Mouse (Mus musculus) brown adipose tissue, adult 24 weeks (tissue): Measurements from ENCODE around the gene Egfr. TPM values are rescaled to one million over a fixed set of nuclear protein-coding genes. Genes with fewer than 3 reads are reported as not detected.

ENCODE experiments used
- H3K27ac ChIP-seq: fragments of 200-500 bp; replicated peaks from 2 replicates; pipeline ENCODE4 v1.5.1; 2012; ENCODE audit warnings: low read depth, mild to moderate bottlenecking, low read length
- H3K4me1 ChIP-seq: fragments of 200-500 bp; 2 replicates; pipeline ENCODE4 v1.6.1; 2012; ENCODE audit warnings: low read length, mixed read lengths; ENCODE audit not compliant: control insufficient read depth, insufficient read depth, insufficient read length
- H3K4me3 ChIP-seq: fragments of 200-500 bp; 2 replicates; pipeline ENCODE4 v1.5.1; 2012; ENCODE audit warnings: low read depth, mild to moderate bottlenecking, low read length, moderate library complexity; ENCODE audit not compliant: insufficient read depth
- polyA plus RNA-seq: library from polyadenylated mRNA; stranded (reverse); fragments of >200 nt; gene quantifications from 2 replicates; pipeline ENCODE4 v1.2.4, GENCODE M21; 2012; ENCODE audit not compliant: missing spikeins, insufficient read depth, insufficient read length

Gene Egfr
- polyA plus RNA-seq, 1 experiment = 5.9 TPM

DNA sequence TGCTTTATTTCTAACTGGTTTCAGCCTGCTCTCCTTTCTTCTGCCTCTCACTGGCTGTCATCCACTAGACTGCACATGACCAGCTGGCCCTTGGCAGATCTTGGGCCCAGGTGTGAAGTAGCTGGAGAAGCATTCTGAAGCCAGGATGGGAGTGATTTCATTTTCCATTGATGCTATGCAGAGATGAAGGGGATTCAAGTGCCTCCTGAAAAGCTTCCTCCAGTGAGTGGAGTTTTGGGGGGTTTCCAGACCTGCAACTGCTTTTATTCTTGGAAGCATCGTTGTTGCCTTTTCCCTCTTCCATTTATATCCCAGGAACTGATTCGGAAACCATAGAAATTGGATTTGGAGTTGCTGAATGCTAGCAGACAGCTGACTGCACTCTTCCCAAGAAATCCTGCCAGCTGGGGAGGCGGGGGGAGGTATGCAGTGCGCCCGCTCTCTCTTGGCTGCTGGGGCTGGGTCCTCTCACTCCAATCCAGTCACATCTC is 80.0 kb downstream of the Egfr start:
- no peak overlapping the region for H3K27ac ChIP-seq
- no peaks in the 10 kb centered on the region for H3K4me1 ChIP-seq
- no peak overlapping the region for H3K4me3 ChIP-seq

DNA sequence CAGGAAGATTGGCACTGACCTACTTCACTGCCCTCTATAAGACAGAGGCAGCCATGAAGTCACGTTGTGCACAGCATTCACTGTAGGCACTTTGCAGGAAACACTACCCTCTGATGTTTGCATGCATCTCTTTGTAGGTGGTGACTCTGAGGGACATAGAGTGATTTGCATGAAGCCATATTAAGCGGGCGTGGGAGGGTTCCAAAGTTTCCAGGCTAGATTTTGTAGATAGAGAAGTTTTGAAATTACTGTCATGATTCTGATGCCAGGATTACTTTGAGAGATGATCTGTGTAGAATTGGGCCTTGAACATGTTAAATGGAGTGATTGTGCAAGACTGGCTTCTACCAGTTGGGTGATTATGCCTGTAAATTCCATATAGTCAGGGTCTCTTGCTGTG is 86.8 kb downstream of the Egfr start:
- no peak overlapping the region for H3K4me3 ChIP-seq
- no peaks in the 10 kb centered on the region for H3K4me1 ChIP-seq
- no peak overlapping the region for H3K27ac ChIP-seq

DNA sequence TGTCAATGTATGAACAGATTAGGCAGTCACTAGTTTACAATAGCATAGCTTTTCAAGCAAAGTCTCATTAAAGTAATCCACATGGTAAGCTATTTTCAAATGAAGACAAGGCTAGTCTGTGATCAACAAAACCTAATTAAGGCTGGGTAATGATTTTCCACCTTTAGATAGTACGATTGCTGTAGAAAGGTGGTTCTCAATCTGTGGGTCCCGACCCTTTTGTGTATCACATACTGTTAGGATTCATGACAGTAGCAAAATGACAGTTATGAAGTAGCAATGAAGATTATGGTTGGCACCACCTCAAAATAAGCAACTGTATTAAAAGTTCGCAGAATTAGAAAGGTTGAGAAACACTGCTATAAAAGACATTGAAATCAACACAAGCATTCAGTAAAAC is 90.9 kb downstream of the Egfr start:
- Histone ChIP-seq H3K4me3 (no peak overlapping the region), H3K27ac (no peak overlapping the region), H3K4me1 (no peaks in the 10 kb centered on the region)

DNA sequence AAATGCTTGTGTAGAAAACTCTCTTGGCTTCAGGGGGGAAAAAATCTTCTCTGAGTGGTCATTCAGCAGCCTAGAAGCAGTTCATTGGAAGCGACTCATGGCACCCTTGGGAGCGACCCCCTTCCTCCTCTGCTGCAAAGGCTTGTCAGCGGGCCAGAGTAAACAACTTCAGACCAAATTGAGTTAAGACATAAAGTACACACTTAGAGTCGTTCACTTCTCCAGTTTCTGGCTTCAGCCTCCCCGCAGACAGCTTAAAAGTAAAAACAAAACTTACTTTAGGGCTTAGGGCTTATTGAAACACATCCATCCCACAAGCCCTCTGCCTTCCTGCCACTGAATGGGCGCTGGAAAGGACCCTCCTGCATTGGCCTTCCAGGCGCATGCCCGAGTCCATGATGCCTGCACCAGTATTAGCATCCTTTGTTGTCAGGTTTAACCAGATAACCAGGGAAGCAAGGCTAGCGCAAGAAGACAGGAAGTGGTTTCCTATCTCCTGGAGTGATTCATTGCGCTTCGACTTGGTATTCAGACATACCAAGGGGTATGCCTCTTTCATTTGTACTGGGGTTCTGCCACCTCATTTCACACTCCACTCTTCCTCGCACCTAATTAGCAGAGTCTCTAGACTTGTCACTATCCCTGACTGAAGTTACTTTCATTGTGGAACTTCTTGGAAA is 92.0 kb downstream of the Egfr start:
- Histone ChIP-seq H3K4me3 (no peak overlapping the region), H3K27ac (no peak overlapping the region; the same call in none of the 2 replicates), H3K4me1 (no peaks in the 10 kb centered on the region)

DNA sequence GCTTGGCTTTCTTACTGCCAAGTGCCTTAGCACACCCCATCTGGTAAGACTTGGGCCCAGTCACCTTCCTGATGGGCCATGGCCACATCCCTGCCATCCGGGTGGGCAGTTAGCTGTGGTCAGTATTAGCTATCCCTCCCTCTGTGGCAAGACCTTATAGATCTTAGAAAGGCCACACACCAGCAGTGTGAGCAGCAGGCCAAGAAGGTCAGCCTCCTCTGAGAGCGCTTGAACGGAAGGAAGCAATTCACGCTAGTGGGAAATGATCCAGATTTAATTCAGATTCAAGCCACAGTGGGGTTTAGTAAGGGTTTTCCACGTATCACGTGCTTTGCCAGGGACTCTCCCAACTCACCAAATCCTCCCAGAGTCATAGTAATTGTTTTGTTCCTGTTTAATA is 96.9 kb downstream of the Egfr start:
- Histone ChIP-seq H3K4me1 (0 out of 2 replicates have a peak, but pooled peaks cover 2% of the 10 kb centered on the region), H3K4me3 (no peak overlapping the region), H3K27ac (peak overlapping the region; percentile 35)

DNA sequence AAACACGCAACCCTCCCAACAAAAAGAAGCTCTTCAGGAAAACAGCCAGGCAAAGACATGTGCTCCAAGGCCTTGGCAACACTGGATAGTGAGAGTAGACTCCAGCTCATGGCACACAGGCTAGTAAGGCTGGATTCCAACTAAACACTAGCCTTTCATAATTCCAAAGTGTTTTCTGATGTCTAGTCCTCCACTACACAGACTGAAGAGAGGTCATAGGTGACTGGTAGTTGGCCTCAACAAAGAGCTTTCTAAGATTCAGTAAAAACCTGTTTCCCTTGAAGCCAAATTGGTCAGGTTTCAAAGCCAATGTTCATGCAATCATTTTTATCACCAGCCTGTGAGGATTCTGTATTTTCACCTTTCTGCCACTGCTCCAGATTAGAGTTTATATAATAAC is 99.4 kb downstream of the Egfr start:
- Histone ChIP-seq H3K4me3 (no peak overlapping the region), H3K27ac (no peak overlapping the region), H3K4me1 (0 out of 2 replicates have a peak, but pooled peaks cover 2% of the 10 kb centered on the region)

DNA sequence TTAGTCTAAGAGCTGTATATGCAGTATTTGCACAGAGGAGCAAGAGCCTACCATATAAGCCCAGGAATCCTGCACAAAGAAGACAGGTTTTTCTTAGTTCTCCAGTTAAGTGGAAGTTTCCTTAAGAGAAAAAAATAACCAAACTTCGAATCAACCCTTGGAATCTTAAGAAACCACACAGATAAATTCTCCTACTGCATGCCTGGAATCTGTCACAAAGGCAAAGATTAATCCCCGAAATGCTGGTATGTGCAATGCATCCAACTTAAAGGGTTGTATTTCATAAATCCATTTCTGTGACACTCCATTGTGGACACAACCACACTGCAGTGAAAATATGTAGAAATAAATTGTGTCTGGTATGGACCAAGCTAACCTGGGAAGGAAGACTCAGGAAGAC is 102.1 kb downstream of the Egfr start:
- Histone ChIP-seq H3K4me1 (0 out of 2 replicates have a peak, but pooled peaks cover 2% of the 10 kb centered on the region), H3K27ac (no peak overlapping the region), H3K4me3 (no peak overlapping the region)

DNA sequence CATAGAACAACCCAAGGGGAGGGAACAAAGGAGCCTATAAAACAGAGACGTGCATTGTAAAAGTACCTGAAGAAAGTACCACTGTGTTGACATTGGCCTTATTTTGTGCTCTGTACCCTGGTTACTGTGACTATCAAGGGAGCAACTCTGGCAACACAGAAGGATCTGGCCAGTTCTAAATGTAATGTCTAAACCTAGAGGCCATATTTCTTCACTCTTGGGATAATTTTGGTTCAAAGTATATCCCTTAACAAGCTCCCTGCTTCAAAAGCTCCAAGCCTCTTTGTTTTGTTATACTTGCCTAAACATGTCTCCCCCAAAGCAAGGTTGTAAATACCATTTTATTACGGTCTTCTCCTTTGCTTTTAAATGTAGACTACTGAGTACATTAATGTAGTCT is 105.3 kb downstream of the Egfr start:
- Histone ChIP-seq H3K4me1 (no peaks in the 10 kb centered on the region), H3K27ac (no peak overlapping the region), H3K4me3 (no peak overlapping the region)

DNA sequence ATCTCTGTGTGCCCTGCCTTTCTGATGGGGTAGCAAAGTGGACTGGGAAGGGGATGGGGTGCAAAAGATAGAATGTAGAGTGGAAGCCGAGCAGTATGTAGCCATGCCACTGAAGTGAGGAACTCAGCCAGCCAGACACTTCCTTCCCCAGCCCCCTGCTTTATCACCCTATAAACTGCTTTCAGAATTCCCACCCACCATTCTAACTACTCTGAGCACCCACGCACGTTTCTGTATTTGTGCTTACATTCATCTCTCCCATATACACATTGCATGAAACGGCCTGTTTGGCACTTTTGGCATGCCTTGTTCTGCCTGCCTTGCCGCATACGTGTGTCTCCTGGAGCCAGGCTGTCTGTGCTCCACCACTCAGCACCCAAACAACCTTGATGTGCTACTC is 109.0 kb downstream of the Egfr start:
- H3K4me1 ChIP-seq = no peaks in the 10 kb centered on the region
- H3K27ac ChIP-seq = no peak overlapping the region
- H3K4me3 ChIP-seq = no peak overlapping the region

DNA sequence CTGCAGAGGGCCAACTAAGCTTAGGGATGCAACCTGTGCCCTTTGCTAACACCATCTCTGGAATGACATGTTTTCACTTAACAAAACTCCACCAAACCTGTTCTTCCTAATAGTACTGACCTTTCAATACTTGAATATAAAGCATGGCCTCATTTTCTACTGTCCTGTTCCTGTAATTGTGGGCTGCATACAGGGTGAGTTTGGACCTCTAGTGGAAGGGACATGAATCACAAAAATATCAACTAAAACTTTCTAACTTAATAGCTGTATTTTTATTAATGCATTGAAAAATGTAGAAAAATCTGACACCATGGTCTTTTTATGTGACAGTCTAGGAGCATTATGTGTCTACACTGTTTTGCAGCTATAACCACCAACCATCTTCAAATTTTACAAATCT is 111.5 kb downstream of the Egfr start:
- Histone ChIP-seq H3K4me3 (no peak overlapping the region), H3K4me1 (no peaks in the 10 kb centered on the region), H3K27ac (no peak overlapping the region)

DNA sequence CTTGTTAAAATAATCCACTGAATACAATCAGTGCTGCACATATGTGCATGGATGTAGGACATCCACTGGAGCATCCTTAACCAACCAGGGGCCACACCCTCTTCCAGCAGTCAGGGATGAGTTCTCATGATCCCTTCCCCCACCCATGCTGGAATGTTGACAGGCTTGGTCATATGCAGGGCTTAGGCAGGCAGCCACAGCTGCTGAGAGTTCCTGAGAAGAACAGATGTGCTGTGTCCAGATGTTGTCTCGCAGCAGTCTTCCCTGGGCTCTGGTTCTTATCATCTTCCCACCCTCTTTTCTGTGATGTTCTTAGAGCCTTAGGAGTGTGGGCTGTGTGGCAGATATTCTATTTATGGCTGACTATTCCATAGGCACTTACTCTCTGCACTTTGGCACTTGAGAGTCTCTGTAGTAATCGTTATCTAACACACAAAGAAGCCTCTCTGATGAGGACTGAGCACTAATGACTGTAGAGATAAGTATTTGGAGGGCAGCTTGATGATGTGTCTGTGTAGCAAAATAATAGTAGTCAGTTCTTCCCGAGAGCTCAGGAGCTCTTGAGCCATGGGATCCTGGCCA is 113.1 kb downstream of the Egfr start:
- Histone ChIP-seq H3K4me3 (no peak overlapping the region), H3K4me1 (no peaks in the 10 kb centered on the region), H3K27ac (no peak overlapping the region)

DNA sequence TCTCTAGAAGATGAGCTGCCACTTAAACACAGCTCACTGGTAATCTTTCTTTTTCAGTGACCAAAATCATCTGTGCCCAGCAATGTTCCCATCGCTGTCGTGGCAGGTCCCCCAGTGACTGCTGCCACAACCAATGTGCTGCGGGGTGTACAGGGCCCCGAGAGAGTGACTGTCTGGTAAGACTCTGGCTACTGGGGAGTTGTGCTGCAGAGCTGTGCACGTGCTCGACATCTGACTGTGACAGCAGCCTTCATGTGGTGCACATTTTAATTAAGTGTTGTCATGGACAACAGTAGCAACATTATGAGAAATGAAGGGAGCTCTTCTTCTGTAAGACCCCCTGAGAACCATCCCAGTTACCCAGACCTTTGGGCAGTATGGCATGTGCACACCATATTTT is 116.0 kb downstream of the Egfr start:
- no peak overlapping the region for H3K4me3 ChIP-seq
- H3K4me1 ChIP-seq = no peaks in the 10 kb centered on the region
- no peak overlapping the region for H3K27ac ChIP-seq

DNA sequence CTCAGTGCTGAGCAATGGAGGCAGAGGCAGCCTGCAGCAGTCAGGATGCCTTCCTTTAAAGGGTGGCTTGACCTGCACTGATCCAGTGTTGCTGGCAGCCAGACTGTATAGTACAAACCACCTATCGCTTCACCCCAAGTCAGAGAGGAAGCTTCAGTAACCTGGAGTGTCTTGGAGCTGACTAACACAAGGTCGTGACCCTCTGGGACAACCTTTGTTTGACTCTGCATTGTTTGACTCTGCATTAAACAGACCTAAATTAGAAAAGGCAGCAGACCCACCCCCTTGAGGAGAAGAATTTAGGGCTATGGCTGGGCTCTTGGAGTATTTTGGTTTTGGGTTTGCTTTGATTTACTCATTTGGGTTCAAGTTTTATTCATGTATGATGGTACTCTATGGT is 117.5 kb downstream of the Egfr start:
- Histone ChIP-seq H3K27ac (no peak overlapping the region), H3K4me1 (no peaks in the 10 kb centered on the region), H3K4me3 (no peak overlapping the region)

DNA sequence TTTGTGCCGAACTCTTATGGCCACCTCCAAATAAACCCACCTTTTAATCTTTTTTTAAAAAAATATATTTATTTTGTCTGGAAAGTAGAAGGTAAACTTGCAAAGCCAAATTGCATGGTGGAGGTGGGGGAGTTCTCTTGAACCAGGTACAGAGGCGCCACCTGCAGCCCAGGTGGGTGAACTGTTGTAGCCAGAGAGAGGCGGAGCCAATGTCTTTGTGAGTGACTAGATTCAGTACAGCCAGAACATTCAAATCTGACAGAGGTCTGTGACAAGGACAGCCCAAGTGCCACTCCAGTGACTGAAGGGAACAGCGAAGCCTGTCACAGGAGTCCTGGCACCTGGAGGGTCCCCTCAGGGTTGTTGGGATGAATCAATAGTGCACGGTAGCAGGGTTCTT is 119.1 kb downstream of the Egfr start:
- Histone ChIP-seq H3K4me1 (no peaks in the 10 kb centered on the region), H3K4me3 (no peak overlapping the region), H3K27ac (no peak overlapping the region)

DNA sequence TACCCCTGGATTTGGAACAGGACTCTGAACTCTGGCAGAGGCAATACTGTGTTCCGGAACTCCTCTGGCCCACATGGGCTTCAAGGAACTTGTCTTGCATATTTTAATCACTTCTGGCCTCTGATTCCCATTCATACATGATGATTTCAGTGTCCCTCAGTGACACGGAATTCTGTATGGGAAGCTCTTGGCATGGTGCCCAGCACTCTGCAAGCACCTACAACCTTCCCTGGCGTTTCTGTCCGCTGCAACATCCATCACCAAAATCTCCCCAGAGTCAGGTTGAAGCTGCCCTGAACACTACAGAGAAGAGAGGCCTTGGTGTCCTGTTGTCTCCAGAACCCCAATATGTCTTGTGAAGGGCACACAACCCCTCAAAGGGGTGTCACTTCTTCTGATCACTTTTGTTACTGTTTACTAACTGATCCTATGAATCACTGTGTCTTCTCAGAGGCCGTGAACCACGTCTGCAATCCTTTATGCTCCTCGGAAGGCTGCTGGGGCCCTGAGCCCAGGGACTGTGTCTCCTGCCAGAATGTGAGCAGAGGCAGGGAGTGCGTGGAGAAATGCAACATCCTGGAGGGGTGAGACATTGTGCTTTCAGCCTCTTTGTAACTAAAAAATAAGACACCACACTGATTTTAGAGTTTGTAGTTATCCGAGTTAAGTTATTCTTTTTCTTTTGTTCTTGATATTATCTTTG is 125.8 kb downstream of the Egfr start:
- Histone ChIP-seq H3K27ac (0 out of 2 replicates have a peak overlapping the region, but pooled peaks have one; percentile 12), H3K4me3 (no peak overlapping the region), H3K4me1 (no peaks in the 10 kb centered on the region)

DNA sequence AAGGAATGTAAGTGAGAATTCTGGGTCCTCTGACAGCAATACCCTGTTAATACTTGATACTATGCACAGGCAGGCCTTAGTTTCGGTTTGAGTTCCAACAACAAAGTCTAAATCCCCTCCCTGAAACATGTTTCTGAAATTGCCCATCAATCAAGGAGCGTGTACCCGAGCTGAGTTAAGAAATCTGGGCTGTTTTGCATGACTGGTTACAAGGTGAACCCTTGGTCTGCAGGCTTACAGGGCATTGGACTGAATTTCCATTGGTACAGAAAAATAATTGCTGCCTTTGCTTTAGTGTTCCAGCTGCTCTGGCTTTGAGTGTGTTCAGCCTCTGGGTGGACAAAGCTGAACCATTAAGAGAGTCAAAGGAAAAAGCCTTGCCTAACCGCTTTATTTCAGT is 129.9 kb downstream of the Egfr start:
- no peak overlapping the region for H3K27ac ChIP-seq
- no peak overlapping the region for H3K4me3 ChIP-seq
- H3K4me1 ChIP-seq = no peaks in the 10 kb centered on the region
